Mouse (Mus musculus): Measurements from ENCODE around the gene Olfr961. TPM values are rescaled to one million over a fixed set of nuclear protein-coding genes. Genes with fewer than 3 reads are reported as not detected.
A peak's percentile ranks its signal among the peaks of the same experiment; 100 is the strongest.

Olfr961 gene
- not detected for total RNA-seq (2021)
- polyA plus RNA-seq (2012; rRNA removed): not detected in 2 replicates
- long read RNA-seq: 0 reads

GRCm38 (mm10) chr9:39644785-39645184 lies at the start of gene Olfr961:
Olfr961 (plus strand) TSS chr9:39645085.
- no peak for DNase-seq

- DNase-seq: no peak
These were observed 42.2 kb upstream of the Olfr961 start for GRCm38 (mm10) chr9:39602536-39603332.

GRCm38 (mm10) chr9:39603333-39603845 lies 41.5 kb upstream of the Olfr961 start:
- DNase-seq: peak; percentile 5

GRCm38 (mm10) chr9:39603999-39604453 lies 40.9 kb upstream of the Olfr961 start, which contains the start of gene AW551984:
AW551984 (minus strand) TSS chr9:39604403.
- no peak for DNase-seq

GRCm38 (mm10) chr9:39608497-39608896 lies 36.4 kb upstream of the Olfr961 start:
- no peak for DNase-seq

- DNase-seq: no peak
These were observed 34.5 kb upstream of the Olfr961 start, which contains the start of gene Olfr148 for GRCm38 (mm10) chr9:39610355-39610754. Olfr148 (plus strand) TSS chr9:39610655.

GRCm38 (mm10) chr9:39611953-39612352 lies 32.9 kb upstream of the Olfr961 start:
- DNase-seq: no peak

GRCm38 (mm10) chr9:39621073-39621472 lies 23.8 kb upstream of the Olfr961 start, which contains the start of gene Olfr960:
Olfr960 (plus strand) TSS chr9:39621373.
- DNase-seq: no peak

GRCm38 (mm10) chr9:39623783-39624182 lies 21.1 kb upstream of the Olfr961 start:
- no peak for DNase-seq

GRCm38 (mm10) chr9:39624711-39625110 lies 20.2 kb upstream of the Olfr961 start:
- no peak for DNase-seq

- DNase-seq: no peak
These were observed 15.8 kb upstream of the Olfr961 start for GRCm38 (mm10) chr9:39629069-39629468.

- DNase-seq: no peak
These were observed 10.8 kb upstream of the Olfr961 start for GRCm38 (mm10) chr9:39633913-39634594.

GRCm38 (mm10) chr9:39647382-39647781 lies 2.5 kb downstream of the Olfr961 start:
- no peak for DNase-seq

GRCm38 (mm10) chr9:39654756-39655396 lies 10.0 kb downstream of the Olfr961 start:
- DNase-seq: no peak

GRCm38 (mm10) chr9:39666905-39667304 lies 22.0 kb downstream of the Olfr961 start, which contains the start of gene Olfr963:
Olfr963 (plus strand) TSS chr9:39667205.
- DNase-seq: no peak

- DNase-seq: no peak
These were observed 24.8 kb downstream of the Olfr961 start for GRCm38 (mm10) chr9:39669723-39670122.

GRCm38 (mm10) chr9:39674820-39675219 lies 29.9 kb downstream of the Olfr961 start:
- DNase-seq: no peak

GRCm38 (mm10) chr9:39678557-39678956 lies 33.7 kb downstream of the Olfr961 start:
- DNase-seq: no peak

GRCm38 (mm10) chr9:39679280-39679679 lies 34.4 kb downstream of the Olfr961 start:
- DNase-seq: no peak

Measured in adrenal gland, adult 2 months (tissue).